Mouse (Mus musculus): ENCODE results near the gene Gm49320.
"Not testable (repeated sequence)": the region's sequence is repeated elsewhere in the genome, so short reads cannot be mapped to it uniquely, and the experiment has no call there.

Gm49320 gene

DNA sequence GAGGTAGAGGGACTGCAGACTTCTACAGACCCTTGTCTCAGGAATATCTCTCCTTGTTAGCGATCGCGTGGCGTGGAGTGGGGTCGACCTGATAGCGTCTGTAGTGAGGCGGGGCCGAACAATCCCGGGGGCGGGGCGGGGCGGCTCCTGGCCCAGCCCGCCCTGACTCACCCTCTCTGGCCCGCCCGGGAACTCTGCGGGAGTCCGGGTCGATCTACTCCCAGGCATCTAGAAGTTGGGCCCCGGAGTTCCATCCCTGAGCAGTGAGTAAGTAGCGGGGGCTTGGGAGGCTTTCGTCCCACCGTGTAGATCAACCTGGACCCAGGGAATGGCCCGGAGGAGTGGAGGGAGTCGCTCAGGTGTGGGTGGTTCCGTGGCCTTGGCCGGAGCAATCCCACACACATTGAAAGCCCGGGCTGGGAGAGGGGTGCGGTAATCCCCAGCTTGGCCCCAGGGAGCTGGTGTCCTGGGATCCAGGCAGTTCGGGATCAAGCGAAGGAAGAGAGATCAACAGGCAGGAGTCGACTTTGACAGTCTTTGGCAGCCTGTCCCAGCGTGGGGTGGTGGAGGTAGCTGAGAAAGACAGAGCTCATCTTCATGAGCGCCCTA lies 11.8 kb upstream of the Gm49320 start, which contains the start of gene Lrrc8e:
TSS of gene Lrrc8e (plus strand) at position 89 of the 609 bp plus-strand sequence.
- no peak for DNase-seq

DNA sequence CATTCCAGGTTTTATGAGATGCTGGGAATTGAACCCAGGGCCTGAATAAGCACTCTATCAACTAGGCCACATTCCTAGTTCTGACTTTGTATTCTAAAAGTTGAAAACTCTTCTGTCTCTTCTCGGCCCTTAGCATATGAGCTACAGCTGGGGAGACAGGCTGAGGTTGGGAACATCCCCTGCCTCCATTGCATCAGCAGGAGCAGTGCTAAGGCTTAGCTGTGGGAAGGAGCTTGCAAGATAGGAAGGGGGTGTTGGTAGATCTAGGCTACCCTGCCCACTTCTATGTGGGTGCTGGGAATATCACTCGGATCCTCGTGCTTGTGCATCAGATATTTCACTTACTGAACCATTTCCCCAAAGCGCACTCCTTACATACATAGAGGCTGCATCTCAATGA lies 10.7 kb upstream of the Gm49320 start:
- DNase-seq = no peak

DNA sequence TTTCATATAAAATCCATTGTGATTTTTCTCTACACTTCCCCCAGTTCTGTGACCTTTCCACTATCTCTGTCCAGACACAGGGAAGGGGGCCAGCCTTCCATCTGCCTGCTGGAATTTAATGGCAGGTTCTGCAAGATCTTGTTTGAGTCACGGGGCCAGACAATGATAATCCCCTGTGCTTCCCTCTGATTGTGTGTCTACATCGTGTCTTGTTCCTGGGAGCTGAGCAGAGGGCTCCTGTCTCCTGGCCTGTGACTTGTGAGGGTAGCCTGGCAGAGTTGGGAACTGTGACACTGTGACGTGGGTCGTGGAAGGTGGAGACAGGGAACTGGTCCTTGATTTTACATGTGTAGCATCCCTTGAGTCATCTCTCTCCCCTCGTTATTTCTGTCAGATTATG lies 8.9 kb upstream of the Gm49320 start:
- DNase-seq = no peak

DNA sequence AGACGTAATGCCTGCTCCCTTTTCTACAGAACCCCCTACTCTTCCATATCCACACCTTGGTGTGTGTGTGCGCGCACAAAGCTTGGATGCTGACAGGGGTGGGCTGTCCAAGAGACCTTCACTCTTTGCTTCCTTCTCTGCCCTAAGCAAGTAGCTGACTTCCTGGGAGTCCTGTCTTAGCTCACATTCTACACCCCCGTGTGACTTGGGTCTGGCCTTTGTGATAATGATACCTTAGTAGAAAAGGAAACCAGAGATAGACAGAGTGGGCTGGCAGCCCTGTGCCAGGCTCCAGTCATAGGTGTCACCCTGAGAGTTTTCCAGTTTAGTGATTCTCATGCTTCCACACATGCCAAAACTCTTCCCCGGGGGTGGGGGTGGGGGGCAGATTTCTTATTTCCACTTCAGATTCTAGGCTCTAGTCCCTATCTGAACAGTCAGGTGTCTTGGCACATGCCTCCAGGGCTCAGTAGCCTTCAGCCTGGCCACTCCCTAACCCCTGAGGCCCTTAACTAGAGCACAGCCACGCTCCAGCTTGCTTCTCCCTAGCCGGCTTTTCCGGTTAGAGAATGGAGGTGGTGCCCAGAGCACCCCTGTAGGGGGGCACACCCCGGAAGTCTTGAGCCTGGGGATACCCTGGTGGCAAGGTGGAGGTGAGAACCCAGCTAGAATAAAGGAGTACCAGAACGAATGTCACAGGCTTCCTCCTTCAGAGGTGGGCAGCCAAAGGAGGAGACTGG lies 7.9 kb upstream of the Gm49320 start:
- no peak for DNase-seq

DNA sequence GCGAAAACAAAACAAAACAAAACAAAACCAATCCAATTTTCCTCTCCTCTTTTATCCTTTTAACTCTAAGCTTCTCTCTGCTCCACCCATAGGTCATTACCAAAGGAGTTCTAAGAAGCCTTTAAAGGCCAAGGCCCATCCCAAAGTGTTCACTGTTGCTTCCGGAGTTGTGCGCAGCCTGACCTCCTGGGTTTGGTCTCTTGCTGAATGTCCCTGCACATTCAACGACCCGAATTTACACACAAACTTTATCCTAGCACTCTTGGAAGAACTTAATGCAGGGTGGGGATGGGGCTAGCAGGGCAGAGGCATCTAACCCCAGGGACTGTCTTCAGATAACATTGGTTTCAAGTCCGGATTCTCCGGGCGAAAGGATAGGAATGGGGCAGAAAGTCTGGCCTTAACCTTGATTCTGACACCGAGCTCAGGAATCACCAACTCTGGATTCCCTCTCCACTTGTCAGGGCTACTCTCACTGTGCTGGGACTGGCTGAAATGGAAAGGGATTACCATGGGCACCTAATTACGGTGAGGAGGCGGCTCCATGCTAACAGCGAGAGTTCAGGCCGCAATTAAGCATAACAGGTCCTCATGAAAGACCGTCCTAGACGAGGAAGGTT lies 741 bp upstream of the Gm49320 start:
- no peak for DNase-seq

DNA sequence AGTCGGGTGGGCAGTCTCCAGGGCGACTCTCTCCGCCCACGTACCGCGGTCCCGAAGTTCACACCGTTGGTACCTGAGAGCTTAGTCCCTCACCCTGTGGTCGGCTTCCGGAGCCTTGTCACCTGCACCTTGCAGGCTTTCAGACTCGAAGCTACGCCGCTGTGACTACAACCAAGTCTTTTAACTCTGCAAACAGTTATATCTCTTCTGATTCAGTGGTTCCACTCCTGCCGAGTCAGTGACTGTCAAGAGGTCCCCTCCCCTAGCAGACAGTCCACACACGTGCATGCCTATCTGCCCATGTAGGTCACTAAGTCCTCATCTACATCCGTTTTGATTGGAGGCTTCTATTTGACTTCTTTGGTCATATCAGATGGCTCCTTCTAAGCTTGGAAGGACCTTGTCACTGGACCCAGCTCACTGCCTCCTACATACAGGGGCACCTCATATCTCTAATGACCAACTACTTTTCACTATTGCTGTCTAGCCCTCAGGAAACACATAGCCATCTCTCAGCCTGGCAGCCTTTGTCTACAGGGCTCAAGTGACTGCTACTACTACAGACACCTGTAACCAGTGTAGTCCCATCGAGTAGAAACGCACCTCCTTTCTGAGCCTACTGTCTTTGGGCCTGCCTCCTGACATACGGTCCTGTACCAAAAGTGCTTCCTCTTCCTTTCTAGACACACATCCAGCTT lies 677 bp downstream of the Gm49320 start:
- no peak for DNase-seq

DNA sequence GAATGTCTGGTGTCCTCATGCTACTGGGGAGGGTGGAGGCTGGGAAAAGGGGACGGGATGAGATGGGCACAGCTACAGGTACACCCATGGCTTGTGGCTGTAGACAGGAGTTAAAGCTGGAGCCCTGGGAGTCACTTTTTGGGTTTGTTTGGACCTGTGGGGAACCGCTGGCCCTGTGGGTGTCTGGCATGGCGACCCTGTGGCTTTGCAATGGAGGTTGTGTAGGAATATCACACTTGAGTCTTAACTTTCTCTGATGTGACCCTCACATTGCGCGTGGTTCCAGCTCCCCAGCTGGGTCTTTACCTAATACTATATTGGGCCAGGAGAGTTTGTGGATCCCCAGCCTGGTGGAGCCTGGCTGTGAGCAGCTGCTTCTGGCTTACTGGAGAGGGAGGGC lies 6.4 kb downstream of the Gm49320 start:
- DNase-seq = no peak

DNA sequence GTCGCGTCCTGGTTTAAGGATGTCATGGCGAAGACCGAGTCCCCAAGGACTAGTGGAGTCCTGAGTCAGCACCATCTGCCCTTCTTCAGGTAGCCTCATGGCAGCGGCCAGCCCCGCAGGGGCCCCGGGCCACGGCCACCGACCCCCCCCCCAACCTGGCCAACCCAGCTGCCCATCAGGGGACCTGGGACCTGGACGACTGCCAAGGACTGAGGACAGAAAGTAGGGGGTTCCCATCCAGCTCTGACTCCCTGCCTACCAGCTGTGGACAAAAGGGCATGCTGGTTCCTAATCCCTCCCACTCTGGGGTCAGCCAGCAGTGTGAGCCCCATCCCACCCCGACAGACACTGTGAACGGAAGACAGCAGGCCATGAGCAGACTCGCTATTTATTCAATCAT lies 7.1 kb downstream of the Gm49320 start:
- no peak for DNase-seq

DNA sequence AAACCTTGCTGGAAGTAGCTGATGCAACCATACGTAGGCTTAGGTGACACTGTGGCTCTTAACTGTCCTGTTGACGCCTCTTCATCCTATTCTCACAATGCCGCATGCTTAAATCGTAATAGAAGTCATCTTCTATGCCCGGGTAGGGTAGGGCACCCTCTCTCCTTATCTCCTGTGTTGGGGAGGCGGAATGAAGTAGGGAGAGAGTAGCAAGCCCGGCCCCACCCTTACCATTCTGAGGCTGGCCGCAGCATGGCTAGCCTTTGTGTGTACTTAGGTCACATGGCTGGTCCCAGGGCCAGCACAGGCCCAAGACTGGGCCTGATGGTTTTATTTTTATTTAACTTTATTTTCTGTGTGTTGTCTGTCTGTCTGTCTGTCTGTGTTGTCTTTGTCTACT lies 8.6 kb downstream of the Gm49320 start:
- no peak for DNase-seq

DNA sequence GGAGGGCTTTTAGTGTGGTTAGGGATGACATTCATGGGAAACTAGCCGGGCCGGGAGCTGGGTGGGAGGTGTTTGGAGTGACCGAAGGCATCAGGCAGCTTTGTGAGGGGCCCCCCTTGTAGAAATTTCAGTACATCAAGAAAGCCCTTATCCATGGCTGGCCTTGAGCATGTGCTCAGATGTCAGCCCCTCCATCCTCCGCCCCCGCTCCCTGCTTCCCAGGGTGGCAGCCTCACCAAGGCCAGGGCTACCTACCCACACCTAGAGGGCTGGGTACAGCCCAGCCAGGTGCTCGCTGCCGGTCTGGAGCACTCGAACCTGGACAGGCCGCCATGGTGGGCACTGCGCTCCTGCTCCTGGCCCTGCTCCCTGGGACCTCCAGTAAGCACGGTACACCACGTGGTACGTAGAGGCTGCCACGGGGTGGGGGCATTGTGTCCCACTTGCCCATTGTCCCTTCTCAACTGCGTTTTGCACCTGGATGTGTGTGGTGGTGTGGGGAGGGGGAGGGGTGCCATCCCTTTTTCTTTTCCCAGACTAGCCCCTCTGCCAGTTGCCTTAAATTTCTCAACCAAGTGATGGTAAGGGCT lies 9.4 kb downstream of the Gm49320 start, which contains the start of gene Tgfbr3l:
TSS of gene Tgfbr3l (plus strand) at position 264 of the 590 bp plus-strand sequence.
- DNase-seq = no peak

DNA sequence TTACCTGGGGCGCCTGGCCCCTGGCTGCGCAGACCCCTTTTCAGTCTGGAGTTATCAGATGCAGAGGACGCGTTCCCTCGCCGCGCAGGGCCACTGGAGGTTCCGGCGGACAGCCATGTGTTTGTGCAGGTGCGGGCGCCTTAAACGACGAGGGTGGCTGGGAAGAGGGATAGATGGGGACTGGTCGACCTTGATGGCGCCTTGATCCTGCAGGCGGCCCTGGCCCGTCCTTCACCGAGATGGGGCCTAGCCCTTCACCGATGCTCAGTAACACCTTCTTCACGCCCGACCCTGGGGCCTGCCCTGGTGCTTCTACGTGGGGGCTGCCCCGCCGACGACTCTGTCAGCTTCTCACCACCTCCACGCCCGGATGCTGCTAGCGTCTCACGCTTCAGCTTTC lies 10.5 kb downstream of the Gm49320 start:
- no peak for DNase-seq

DNA sequence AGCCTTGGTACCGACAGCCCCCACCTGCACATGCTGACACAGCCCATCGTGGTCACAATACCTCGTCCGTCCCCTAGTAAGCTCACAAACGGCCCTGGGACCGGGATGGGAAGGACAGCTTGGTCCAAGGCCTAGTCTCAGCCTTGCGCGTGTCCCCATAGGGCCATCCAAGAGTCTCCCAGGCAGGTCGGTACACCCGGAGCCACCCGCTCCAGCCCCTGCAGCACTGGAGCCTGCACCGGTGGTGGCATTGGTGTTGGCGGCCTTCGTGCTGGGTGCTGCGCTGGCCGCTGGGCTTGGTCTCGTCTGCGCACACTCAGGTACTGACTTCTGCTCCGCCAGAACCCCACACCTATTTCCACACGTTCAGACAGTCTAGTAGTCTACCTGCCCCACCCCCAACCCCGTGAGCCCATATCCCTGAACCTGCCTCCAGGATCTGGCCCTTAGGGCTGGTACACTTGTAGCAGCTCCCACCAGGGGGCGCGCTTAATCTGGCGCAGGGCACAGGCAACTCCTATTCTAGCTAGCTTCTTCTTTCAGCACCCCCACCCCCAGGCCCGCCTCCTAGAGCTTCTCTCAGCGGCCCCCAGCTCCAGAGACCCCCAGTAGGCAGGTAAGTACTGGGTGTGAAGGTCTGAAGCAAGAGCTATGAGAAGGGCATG lies 11.8 kb downstream of the Gm49320 start:
- peak; percentile 85 for DNase-seq

DNA sequence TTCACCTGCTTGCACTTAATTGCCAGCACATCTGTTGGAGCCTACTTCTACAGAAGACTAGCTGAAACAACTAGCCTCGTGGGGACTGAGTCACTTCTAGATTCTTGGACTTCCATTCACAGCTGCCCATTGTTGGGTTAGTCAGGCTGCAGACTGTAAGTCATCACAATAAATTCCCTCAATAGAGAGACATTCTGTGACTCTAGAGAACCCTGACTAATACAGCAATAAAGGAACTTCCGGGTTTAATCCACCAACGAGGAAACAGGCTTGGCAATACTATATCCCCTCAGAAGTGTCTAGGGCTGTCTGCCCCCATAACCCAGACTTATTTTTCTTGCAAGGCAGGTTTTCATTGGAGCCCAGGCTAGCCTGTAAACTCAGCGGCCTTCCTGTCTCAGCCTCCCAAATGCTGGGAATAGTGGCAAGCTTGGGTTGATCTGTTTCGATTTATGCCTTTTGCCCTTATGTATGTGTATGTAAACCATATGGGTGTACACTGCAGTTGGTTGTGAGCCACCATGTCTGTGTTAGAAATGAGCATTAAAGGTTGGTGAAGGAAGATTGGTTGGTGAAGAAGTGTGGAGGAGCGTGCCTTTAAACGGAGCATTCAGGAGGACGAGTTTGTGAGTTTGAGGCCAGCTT lies 13.6 kb downstream of the Gm49320 start:
- no peak for DNase-seq

DNA sequence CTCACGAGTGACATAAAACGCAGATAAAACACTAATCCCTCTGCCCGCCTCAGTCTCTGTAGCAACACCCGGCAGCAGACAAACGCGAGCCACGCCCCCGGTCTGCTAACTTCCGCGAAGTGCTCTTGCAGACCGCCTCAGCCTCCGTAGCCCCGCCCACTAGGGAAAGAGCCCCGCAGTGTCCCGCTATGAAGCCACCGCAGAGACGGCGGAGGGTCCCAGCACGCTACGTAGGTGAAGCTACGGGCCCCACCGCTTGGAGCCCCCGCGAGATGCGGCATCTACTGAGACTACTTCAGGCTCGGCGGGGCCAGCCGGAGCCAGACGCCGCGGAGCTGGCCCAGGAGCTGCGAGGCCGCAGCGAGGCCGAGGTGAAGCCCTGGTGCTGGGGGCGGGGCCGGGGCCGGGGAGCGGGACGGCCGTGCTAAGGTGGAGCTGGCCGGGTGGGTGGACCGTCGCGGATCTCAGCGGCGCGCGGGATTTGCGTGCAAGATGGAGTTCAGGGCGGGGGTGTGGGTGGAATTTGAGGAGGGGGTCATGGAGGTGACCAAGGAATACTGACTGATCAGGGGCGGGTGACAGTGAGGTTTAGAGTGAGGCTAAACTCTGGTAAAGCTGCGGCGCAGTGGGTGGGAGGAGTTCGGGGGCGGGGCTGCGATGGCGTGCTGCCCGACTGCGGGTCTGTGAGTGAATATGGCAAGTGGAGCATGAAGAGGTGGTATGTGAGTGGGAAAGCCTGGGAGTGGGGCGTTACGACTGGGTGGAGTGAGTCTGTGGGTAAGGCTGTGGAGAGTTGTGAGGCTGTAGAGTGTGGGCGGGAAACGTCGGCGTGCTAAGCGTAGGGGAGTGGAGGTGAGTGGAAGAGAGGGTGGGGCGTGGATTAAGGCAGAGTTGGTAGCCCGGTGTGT lies 14.5 kb downstream of the Gm49320 start, which contains the start of gene Snapc2:
TSS of gene Snapc2 (plus strand) at position 147 of the 908 bp plus-strand sequence.
- DNase-seq = peak; percentile 95

DNA sequence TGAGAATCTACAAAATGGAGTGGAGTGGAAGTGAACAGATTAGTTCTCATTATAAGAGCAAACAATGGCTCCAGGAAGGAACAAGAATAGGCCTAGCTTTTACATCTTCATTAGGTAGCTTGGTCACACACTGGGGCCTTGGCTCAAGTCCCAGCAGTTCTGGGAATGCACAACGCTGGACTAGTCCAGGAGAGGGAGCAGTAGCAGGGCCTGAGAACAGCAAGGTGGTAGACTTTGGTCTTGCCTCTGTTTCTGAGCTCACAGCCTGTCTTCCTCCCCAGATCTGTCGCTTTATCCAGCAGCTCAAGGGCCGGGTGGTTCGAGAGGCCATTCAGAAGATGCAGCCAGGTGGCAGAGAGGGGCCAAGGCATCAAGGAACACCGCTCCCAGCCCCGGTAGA lies 15.3 kb downstream of the Gm49320 start:
- no peak for DNase-seq

DNA sequence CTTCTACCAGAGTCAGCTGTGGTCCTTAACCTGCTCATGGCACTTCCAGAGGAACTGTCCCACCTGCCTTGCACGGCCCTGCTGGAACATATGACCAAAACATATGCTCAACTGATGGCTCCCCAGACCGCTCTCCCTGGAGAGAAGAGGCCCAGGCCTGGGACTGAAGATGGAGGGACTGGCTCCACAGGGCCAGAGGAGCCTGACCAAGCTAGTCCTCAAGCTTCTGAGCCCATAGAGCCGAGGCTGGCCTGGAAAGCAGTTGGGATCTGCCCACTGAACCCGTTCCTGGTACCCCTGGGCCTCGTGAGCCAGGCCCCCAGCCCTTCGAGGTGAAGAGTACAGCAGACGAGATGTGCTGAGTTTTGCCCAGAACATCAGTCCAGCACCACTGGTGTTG lies 16.8 kb downstream of the Gm49320 start:
- DNase-seq = not testable (repeated sequence)

DNA sequence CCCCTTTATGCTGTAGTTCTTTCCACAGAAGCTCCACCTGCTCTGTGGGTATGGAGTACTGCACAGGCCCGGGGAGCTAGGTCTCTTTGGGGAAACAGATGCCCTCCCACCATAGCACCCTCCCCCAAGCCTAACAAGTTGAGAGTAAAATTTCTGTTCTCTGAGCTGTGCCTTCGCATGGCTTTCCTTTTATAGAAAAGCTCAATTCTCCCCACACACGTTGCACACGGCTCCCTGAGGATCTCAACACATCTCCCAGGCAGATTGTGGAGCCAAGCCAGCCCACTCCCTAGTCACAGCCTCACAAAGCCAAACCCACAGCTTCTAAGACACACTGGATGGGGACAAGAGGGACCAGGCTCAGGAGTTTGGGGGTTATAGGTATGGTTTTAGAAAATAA lies 18.2 kb downstream of the Gm49320 start:
- peak; percentile 84 for DNase-seq

DNA sequence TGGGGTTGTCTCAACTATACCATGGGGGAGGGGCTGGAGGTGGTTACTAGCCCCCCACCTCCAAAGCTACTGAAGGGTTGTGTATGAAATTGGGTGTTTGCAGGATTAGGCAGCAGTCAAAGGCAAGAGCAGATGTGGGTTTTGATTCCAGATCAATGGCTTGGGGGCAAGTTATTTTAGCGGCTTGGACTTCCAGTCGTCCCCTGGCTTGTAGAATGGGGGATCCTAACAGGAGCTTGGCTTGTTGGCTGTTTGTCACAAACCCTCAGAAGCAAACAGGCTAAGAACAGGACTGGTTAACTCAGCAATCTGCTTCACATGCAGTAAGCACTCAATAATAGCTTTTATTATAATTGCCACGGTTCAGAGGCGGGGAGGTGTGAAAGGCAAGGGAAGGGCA lies 18.7 kb downstream of the Gm49320 start:
- no peak for DNase-seq

DNA sequence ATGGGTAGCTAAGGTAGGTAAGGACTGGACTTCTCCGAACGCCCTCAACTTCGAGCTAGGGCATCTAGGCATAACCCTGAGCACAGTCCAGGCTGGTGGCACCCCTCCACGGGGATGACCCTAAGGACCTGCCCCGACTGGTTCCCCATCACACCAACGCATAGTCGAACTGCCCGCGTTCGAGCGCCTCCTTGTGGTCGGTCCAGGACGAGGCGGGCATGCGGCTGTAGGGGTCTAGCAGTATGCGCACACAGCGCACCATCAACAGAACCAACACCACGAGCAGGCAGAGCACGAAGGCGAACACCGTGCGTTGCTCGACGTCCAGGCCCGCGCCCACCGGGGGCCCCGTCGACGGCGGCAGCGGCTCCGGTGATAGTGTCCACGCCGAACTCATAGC lies 19.6 kb downstream of the Gm49320 start:
- peak; percentile 80 for DNase-seq

DNA sequence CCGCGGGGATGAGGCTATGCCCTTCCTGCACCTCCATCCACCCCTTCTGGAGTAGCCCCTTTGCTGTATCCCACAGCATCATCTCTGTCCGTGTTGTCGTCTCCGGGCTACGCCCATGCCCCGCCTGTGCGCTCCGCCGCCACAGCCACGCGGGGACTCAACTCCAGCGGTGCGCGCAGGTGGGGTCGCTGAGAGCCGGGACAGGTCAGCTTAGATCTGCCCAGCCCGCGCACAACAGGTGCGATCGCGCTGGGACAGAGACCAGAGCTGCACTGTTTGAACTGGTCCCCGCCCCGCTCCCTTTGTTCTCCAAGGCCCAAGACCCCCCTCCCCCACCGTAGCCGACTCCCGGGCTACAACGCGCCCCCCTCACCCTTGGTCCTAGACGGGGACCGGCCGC lies 20.0 kb downstream of the Gm49320 start:
- peak; percentile 62 for DNase-seq
